Mouse (Mus musculus) ES-E14 (cell line): Measurements from ENCODE around the gene Zc3h4. TPM values are rescaled to one million over a fixed set of nuclear protein-coding genes. Genes with fewer than 3 reads are reported as not detected.

ENCODE experiments used
- DNase-seq: peaks from one replicate; pipeline ENCODE4 v3.0.0-alpha.2; 2013; ENCODE audit warnings: low read depth, low spot score
- H3K27ac ChIP-seq: 2 replicates; pipeline ENCODE4 v1.5.1; 2012; ENCODE audit warnings: low read depth, mild to moderate bottlenecking, low read length, moderate library complexity, mixed read lengths; ENCODE audit not compliant: poor library complexity, insufficient read depth, severe bottlenecking
- H3K36me3 ChIP-seq: 2 replicates; pipeline ENCODE4 v1.6.1; 2012; ENCODE audit warnings: mild to moderate bottlenecking, low read length, moderate library complexity, mixed read lengths; ENCODE audit not compliant: control insufficient read depth, poor library complexity, insufficient read depth, severe bottlenecking
- H3K4me1 ChIP-seq, 2 experiments: fragments of 150-350 bp in 1 of 2; sonication (generic) in 1 of 2; 2 replicates each; pipeline ENCODE4 v1.6.1; 2012; ENCODE audit warnings: low read length in 2 of 2, mild to moderate bottlenecking in 1 of 2, mixed read lengths in 1 of 2; ENCODE audit not compliant: control insufficient read depth in 2 of 2, insufficient read depth in 2 of 2, poor library complexity in 1 of 2
- H3K4me3 ChIP-seq, 2 experiments: fragments of 150-350 bp in 1 of 2; sonication (generic) in 1 of 2; 2 replicates each; pipeline ENCODE4 v1.5.1; 2012; ENCODE audit warnings: low read length in 2 of 2, low read depth in 1 of 2, mild to moderate bottlenecking in 1 of 2, mixed read lengths in 1 of 2; ENCODE audit not compliant: insufficient read depth in 1 of 2, poor library complexity in 1 of 2, severe bottlenecking in 1 of 2
- H3K9ac ChIP-seq: 2 replicates; pipeline ENCODE4 v1.6.1; 2012; ENCODE audit warnings: low read depth, mild to moderate bottlenecking, low read length, mixed read lengths; ENCODE audit not compliant: poor library complexity, insufficient read depth, severe bottlenecking
- H3K9me3 ChIP-seq: fragments of 150-350 bp; sonication (generic); 2 replicates; pipeline ENCODE4 v1.6.1; 2012; ENCODE audit warnings: low read depth, mild to moderate bottlenecking, low read length; ENCODE audit not compliant: control insufficient read depth, insufficient read depth
- CHD2 ChIP-seq: IDR thresholded peaks from 2 replicates; pipeline ENCODE4 v1.6.1; 2014; ENCODE audit warnings: mild to moderate bottlenecking, low read depth, low read length, inconsistent platforms
- HCFC1 ChIP-seq: IDR thresholded peaks from 2 replicates; pipeline ENCODE4 v1.6.1; 2012; ENCODE audit warnings: low read length, inconsistent platforms, borderline replicate concordance; ENCODE audit not compliant: insufficient read depth
- MAFK ChIP-seq: IDR thresholded peaks from 2 replicates; pipeline ENCODE4 v1.6.1; 2014; ENCODE audit warnings: mild to moderate bottlenecking, low read depth, low read length, inconsistent platforms; ENCODE audit not compliant: insufficient read depth
- ZC3H11A ChIP-seq: IDR thresholded peaks from 2 replicates; pipeline ENCODE4 v1.6.1; 2012; ENCODE audit warnings: low read depth, mild to moderate bottlenecking, inconsistent platforms, low read length, borderline replicate concordance
- ZNF384 ChIP-seq: IDR thresholded peaks from 2 replicates; pipeline ENCODE4 v1.6.1; 2012; ENCODE audit warnings: low read depth, low read length, inconsistent platforms
- in situ Hi-C, 2 experiments: fragments of 600-800 bp; cut with MboI; formaldehyde crosslinking; loops; one replicate each; pipeline ENCODE4 v1.15.1; 2025; ENCODE audit warnings: low sequenced_read_pairs in 2 of 2, inconsistent platforms in 1 of 2; ENCODE audit not compliant: unreplicated experiment in 2 of 2
- total RNA-seq: library from RNA; depleted of rRNA; stranded (reverse); fragments of 300-350 nt; gene quantifications from 2 replicates; pipeline ENCODE4 v1.2.3, GENCODE M21; 2012

Zc3h4 gene
- total RNA-seq, 1 experiment = 43.7 TPM

- Histone ChIP-seq H3K27ac (peak overlapping the region; percentile 87), H3K36me3 (peaks cover 51% of the 10 kb centered on the region), H3K4me3 (no peak overlapping the region), H3K4me1 (peaks cover 12 to 19% of the 10 kb centered on the region in 2 experiments), H3K9me3 (no peaks in the 10 kb centered on the region), H3K9ac (no peak overlapping the region)
- in situ Hi-C loops = no loop called here
- TF ChIP-seq ZC3H11A (no peak), MAFK (no peak), CHD2 (peak; percentile 79), HCFC1 (no peak), ZNF384 (no peak)
- peak; percentile 78 for DNase-seq
These were observed 35.7 kb upstream of the Zc3h4 start for GRCm38 (mm10) chr7:16364901-16365500.

GRCm38 (mm10) chr7:16366133-16366646 is 34.5 kb upstream of the Zc3h4 start:
- H3K27ac ChIP-seq = peak overlapping the region; percentile 38
- TF ChIP-seq ZC3H11A = no peak
- no peak for TF ChIP-seq ZNF384
- no peak for TF ChIP-seq CHD2
- TF ChIP-seq HCFC1 = no peak
- no peak for TF ChIP-seq MAFK

GRCm38 (mm10) chr7:16366669-16367068 is 34.0 kb upstream of the Zc3h4 start:
- H3K36me3 ChIP-seq = peaks cover 56% of the 10 kb centered on the region
- TF ChIP-seq ZC3H11A (no peak), CHD2 (no peak), MAFK (no peak), HCFC1 (no peak), ZNF384 (no peak)
- H3K4me3 ChIP-seq = no peak overlapping the region
- in situ Hi-C loops = no loop called here
- no peak for DNase-seq
- H3K4me1 ChIP-seq = peaks cover 12 to 19% of the 10 kb centered on the region in 2 experiments
- 0 out of 2 replicates have a peak overlapping the region, but pooled peaks have one; percentile 38 for H3K27ac ChIP-seq
- H3K9me3 ChIP-seq = no peaks in the 10 kb centered on the region
- no peak overlapping the region for H3K9ac ChIP-seq

More at GRCm38 (mm10) chr7:16366133-16366646, 34.5 kb upstream of the Zc3h4 start:
- Histone ChIP-seq H3K4me3 (no peak overlapping the region), H3K36me3 (peaks cover 57% of the 10 kb centered on the region), H3K9me3 (no peaks in the 10 kb centered on the region), H3K4me1 (peaks cover 12 to 19% of the 10 kb centered on the region in 2 experiments), H3K9ac (no peak overlapping the region)
- in situ Hi-C loops = no loop called here
- no peak for DNase-seq

GRCm38 (mm10) chr7:16368835-16369234 is 31.9 kb upstream of the Zc3h4 start:
- no peak for DNase-seq
- Histone ChIP-seq H3K27ac (no peak overlapping the region), H3K4me1 (peaks cover 12 to 17% of the 10 kb centered on the region in 2 experiments), H3K9me3 (no peaks in the 10 kb centered on the region), H3K9ac (no peak overlapping the region), H3K4me3 (no peak overlapping the region), H3K36me3 (peaks cover 51% of the 10 kb centered on the region)
- TF ChIP-seq MAFK (no peak), HCFC1 (no peak), ZC3H11A (no peak), CHD2 (no peak), ZNF384 (no peak)
- in situ Hi-C loops = no loop called here
